Mouse (Mus musculus) liver, embryonic 14.5 days (tissue): Measurements from ENCODE around the gene Msi2. TPM values are rescaled to one million over a fixed set of nuclear protein-coding genes. Genes with fewer than 3 reads are reported as not detected.

ENCODE experiments used
- ATAC-seq: fragments of 200-750 bp; cut with Nextera tagmentation; 2 replicates; pipeline ENCODE4 v1.8.0; 2017; ENCODE audit warnings: moderate number of reproducible peaks, mild to moderate bottlenecking, moderate library complexity; ENCODE audit not compliant: insufficient read depth
- DNase-seq, 3 experiments: peaks; one replicate each; pipeline ENCODE4 v3.0.0-alpha.2; 2012 to 2013; ENCODE audit warnings: low read depth in 3 of 3, low spot score in 3 of 3
- H3K27ac ChIP-seq: fragments of 300-500 bp; sonication (generic); 2 replicates; pipeline ENCODE4 v1.5.1; 2014; ENCODE audit warnings: moderate library complexity, mild to moderate bottlenecking, control low read depth, inconsistent platforms
- H3K27me3 ChIP-seq: fragments of 300-500 bp; sonication (generic); 2 replicates; pipeline ENCODE4 v1.6.1; 2014; ENCODE audit warnings: mild to moderate bottlenecking, low read length, moderate library complexity; ENCODE audit not compliant: control insufficient read depth, insufficient read depth
- H3K36me3 ChIP-seq: fragments of 300-500 bp; sonication (generic); replicated peaks from 2 replicates; pipeline ENCODE4 v1.6.1; 2014; ENCODE audit warnings: low read depth; ENCODE audit not compliant: control insufficient read depth, insufficient read depth
- H3K4me1 ChIP-seq, 2 experiments: fragments of 200-500 bp in 1 of 2; fragments of 300-500 bp in 1 of 2; sonication (generic) in 1 of 2; replicated peaks; 2 replicates each; pipeline ENCODE4 v1.6.1; 2012 to 2014; ENCODE audit warnings: antibody characterized with exemption in 1 of 2, inconsistent platforms in 1 of 2, low read length in 1 of 2; ENCODE audit not compliant: control insufficient read depth in 2 of 2, insufficient read depth in 2 of 2
- H3K4me2 ChIP-seq: fragments of 300-500 bp; sonication (generic); 2 replicates; pipeline ENCODE4 v1.6.1; 2014; ENCODE audit warnings: low read depth, mild to moderate bottlenecking, control low read depth, moderate library complexity
- H3K4me3 ChIP-seq, 2 experiments: fragments of 200-500 bp in 1 of 2; fragments of 300-500 bp in 1 of 2; sonication (generic) in 1 of 2; 2 replicates each; pipeline ENCODE4 v1.5.1; 2012 to 2014; ENCODE audit warnings: low read depth in 2 of 2, low read length in 2 of 2, mild to moderate bottlenecking in 2 of 2, control low read depth in 1 of 2, inconsistent platforms in 1 of 2, moderate library complexity in 1 of 2; ENCODE audit not compliant: insufficient read depth in 1 of 2
- H3K9ac ChIP-seq: fragments of 300-500 bp; sonication (generic); replicated peaks from 2 replicates; pipeline ENCODE4 v1.6.1; 2014; ENCODE audit warnings: mild to moderate bottlenecking, control low read depth, moderate library complexity
- H3K9me3 ChIP-seq: fragments of 300-500 bp; sonication (generic); 2 replicates; pipeline ENCODE4 v1.6.1; 2016; ENCODE audit warnings: low read length, mixed read lengths; ENCODE audit not compliant: control insufficient read depth
- CTCF ChIP-seq: IDR thresholded peaks from 2 replicates; pipeline ENCODE4 v1.5.1; 2016; ENCODE audit warnings: antibody characterized with exemption, low read depth, control low read depth
- EP300 ChIP-seq: IDR thresholded peaks from 2 replicates; pipeline ENCODE4 v1.6.1; 2016; ENCODE audit warnings: antibody characterized with exemption, low read depth
- WGBS: fragments of 180-500 bp; shearing (Covaris S2); extraction: QIAGEN DNeasy Blood & Tissue Kit; methylation state at CpG from one replicate; pipeline ENCODE4 v1.1.7; 2014; ENCODE audit not compliant: insufficient replicate concordance; 5-methylcytosine and 5-hydroxymethylcytosine counted together
- polyA plus RNA-seq, 2 experiments: library from polyadenylated mRNA; depleted of rRNA in 1 of 2; stranded (reverse) in 1 of 2; unstranded in 1 of 2; fragments of >200 nt; fragmentation: Nextera tagmentation in 1 of 2; extraction: Ambion mirVana in 1 of 2; gene quantifications; 2 replicates each; pipeline versions ENCODE4 v1.2.1 to v1.2.3; 2012 to 2014

Gene Msi2
- polyA plus RNA-seq, 2 experiments: 2.1 to 6.2 TPM

DNA sequence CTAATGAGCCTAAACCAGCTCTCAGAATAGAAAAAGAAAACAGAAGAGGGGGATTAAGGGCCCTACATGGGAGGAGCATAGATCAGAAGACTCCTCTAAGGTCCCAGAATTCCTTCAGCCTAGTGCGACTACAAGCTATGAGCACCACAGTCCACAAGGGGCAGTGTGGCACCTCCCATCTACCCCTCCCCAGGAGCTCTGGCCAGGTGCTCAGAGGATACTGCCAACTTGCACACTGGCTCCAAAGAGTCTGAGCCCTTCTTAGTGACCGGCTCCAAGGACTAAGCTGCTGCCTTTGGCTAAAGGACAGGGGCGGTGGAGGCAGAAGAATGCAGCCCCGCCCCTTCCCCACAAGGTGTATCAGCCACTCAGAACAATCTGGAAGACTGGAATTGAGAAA lies 205.7 kb downstream of the Msi2 start:
- Histone ChIP-seq H3K27me3 (no peaks in the 10 kb centered on the region), H3K36me3 (no peaks in the 10 kb centered on the region), H3K9me3 (no peaks in the 10 kb centered on the region), H3K27ac (no peak overlapping the region), H3K9ac (no peak overlapping the region), H3K4me1 (peaks cover 0 to 2% of the 10 kb centered on the region in 2 experiments; a peak in 1 of 4 replicates), H3K4me3 (no peak overlapping the region), H3K4me2 (no peak overlapping the region)
- ATAC-seq (no peak), DNase-seq (no peak)
- WGBS: 46% methylated on average over 4 of the region's 4 CpGs
- TF ChIP-seq EP300 (no peak), CTCF (peak; percentile 70)

DNA sequence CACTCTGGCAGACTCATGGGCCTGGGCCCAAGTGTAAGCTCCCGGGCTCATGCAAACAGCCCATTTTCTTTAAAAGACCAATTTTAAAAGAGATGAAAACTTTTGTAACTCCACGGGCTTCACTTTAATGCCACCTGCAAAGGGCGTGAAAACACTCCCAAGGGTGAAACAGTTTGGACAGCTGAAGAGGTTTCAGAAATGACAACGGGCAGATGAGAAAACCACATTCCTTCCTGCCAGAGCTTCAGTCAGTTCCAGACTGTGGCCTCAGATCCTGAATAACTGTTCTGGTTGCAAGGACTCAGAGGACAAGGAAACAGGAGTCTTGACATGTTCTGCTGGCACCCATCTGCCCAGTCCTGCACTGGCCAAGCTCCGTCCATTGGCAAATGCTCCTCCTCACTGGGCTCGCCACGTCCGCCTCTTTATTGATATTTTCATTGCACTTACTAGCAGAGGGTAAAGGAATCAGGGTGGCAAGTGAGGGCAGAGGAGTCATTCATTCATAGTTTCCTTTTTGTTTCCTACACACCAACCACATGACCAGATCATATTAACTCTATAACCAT lies 207.9 kb downstream of the Msi2 start:
- TF ChIP-seq CTCF (no peak), EP300 (no peak)
- Histone ChIP-seq H3K4me2 (no peak overlapping the region), H3K4me1 (peaks cover 0 to under 1% of the 10 kb centered on the region in 2 experiments; a peak in 1 of 4 replicates), H3K4me3 (no peak overlapping the region), H3K9me3 (no peaks in the 10 kb centered on the region), H3K27me3 (no peaks in the 10 kb centered on the region), H3K27ac (no peak overlapping the region), H3K36me3 (no peaks in the 10 kb centered on the region), H3K9ac (no peak overlapping the region)
- DNase-seq (no peak), ATAC-seq (no peak)
- 61% methylated on average over 8 of the region's 8 CpGs for WGBS

DNA sequence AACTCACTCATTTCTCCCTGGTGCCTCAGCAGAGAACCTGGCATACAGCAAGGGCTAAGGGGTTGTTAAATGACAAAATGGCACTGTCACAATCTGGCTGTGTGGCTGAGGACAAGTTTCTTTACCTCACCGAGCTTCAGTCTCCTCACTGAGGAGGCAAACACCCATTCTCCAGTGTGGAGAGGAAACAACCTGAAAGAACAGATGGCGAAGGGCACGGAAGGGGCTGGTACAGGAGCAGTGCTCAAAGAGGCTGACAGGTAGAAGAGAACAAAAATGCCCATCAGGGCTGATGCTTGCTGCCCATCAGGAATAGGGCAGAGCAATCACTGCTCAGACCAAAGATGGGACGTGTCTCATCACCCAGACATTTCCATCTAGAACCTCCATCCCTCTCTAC lies 208.8 kb downstream of the Msi2 start:
- Histone ChIP-seq H3K4me1 (no peaks in the 10 kb centered on the region; a peak in 1 of 4 replicates), H3K36me3 (no peaks in the 10 kb centered on the region), H3K27me3 (no peaks in the 10 kb centered on the region), H3K4me2 (no peak overlapping the region), H3K9ac (no peak overlapping the region), H3K27ac (no peak overlapping the region), H3K4me3 (no peak overlapping the region), H3K9me3 (no peaks in the 10 kb centered on the region)
- ATAC-seq (no peak), DNase-seq (no peak)
- WGBS: 69% methylated on average over 4 of the region's 4 CpGs
- no peak for TF ChIP-seq EP300
- no peak for TF ChIP-seq CTCF

DNA sequence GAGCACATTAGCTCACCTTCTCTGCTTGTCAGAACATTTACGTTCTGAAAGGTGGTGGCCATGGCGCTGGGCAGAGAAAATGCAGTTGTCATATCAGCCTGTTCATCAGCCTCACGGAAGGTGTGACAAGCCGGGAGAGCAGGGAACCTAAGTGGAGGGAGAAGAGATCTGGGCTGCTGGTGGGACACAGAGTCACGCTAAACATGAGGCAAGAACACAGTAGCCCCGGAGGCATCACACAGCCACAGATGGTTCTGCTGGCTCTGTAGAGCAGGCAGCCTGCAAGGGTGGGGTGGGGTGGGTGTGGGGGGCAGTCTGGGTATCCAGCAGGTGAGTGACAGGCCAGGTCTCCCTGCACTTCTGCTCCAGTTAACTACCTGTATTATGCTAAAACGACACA lies 210.2 kb downstream of the Msi2 start:
- Histone ChIP-seq H3K9me3 (no peaks in the 10 kb centered on the region), H3K36me3 (no peaks in the 10 kb centered on the region), H3K4me3 (no peak overlapping the region), H3K27me3 (no peaks in the 10 kb centered on the region), H3K9ac (no peak overlapping the region), H3K4me1 (no peaks in the 10 kb centered on the region), H3K4me2 (no peak overlapping the region), H3K27ac (no peak overlapping the region)
- DNase-seq (no peak), ATAC-seq (no peak)
- TF ChIP-seq EP300 (no peak), CTCF (no peak)
- WGBS: 68% methylated on average over 7 of the region's 7 CpGs

DNA sequence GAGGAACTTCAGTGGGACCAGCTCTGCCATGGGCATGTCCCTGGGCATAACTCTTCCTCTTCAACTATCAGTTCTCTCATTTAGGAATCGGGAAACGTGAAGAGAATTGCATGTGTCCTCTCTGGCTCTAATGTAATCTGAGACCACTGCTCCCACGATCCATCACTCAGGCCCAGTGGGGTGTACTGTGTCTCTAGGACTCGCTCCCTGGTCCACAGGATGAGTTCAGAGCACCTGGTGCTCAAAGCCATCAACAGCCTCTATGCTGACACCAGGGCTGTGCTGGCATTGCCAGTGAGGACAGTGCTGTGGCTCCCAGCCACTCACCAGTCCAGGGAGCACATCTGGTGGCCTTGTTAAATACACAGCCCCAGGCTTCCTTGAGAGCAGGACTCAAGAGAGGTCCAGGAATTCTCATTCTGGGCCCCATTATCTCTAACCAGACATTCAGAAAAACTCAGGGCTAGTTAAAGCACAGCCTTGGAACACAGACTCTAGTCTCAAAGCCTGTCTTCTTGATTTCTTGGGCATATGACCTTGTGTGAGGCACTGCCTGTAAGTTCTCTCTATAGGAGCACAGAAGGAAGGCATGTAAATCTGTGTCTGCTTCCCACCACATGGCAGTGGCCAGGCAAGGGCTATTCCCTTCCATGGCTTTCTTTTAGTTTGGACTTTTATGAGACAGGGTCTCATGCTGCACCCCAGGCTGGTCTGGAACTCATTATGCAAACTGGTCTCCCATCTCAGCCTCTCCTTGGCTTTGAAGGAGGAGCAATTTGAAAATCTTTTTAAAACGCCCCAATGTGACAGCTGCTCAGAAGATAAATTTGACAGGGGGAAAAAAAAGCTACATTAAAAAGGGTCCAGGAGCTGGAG lies 211.5 kb downstream of the Msi2 start:
- H3K27me3 ChIP-seq: no peaks in the 10 kb centered on the region
- no peaks in the 10 kb centered on the region for H3K4me1 ChIP-seq
- H3K9ac ChIP-seq: no peak overlapping the region
- H3K4me2 ChIP-seq: no peak overlapping the region
- DNase-seq (no peak), ATAC-seq (no peak)
- no peak overlapping the region for H3K4me3 ChIP-seq
- WGBS: 70% methylated on average over 5 of the region's 5 CpGs
- H3K27ac ChIP-seq: no peak overlapping the region
- no peaks in the 10 kb centered on the region for H3K36me3 ChIP-seq
- no peaks in the 10 kb centered on the region for H3K9me3 ChIP-seq
- no peak for TF ChIP-seq CTCF
- no peak for TF ChIP-seq EP300
